Mouse (Mus musculus) NIH3T3 (cell line): ENCODE data around the gene Snx9.
A peak's percentile ranks its signal among the peaks of the same experiment; 100 is the strongest.

Source experiments
- DNase-seq: peaks from one replicate; pipeline ENCODE4 v3.0.0-alpha.2; 2012; ENCODE audit warnings: low read depth

Gene Snx9

GRCm38 (mm10) chr17:5845376-5845775 lies 4.2 kb downstream of the Snx9 start:
- DNase-seq = peak; percentile 50

DNA sequence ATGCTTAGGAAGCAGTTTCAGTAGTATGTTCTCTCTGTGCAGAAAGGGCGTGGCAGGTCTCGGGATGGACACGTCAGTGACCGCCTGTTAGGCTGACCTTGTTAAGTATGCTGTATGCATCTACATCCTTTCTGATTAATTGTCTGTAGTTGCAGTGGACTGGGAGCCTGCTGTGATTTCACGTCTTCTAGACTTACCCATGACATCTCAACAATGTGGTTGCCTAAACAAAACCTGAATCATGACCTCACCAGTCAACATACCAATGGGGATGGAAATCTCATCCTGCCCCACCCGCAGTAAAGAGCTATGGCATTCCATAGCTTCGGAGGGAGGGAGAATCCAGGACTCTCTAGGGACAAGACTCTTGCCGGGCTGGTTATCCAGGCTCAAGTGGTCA lies 5.0 kb downstream of the Snx9 start:
- peak; percentile 83 for DNase-seq

- DNase-seq = peak; percentile 33
These were observed 7.7 kb downstream of the Snx9 start for GRCm38 (mm10) chr17:5848706-5849415.

DNA sequence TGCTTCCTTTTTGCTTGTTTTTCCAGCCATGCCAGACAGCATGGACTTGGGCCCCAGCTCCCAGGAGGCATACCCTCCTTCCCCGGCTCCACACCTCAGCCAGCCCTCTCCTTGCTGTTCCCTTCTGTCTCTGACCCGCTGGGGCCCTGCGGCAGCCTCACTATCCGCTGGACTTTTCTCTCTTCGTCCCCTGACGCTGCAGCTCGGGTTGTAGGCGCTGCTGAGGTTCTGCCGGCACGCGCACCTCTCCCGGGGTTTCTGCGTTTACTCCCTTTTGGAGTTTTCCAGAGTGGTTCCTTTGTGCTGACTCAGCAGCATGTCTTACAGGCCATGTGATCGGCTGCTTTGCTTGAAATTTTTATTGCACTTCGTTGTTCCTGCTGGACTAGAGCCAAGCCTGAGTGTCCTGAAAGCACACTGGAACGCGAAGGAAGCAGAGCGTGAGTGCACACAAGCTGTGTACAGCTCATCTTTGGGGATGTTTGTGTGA lies 8.3 kb downstream of the Snx9 start:
- DNase-seq = peak; percentile 96

DNA sequence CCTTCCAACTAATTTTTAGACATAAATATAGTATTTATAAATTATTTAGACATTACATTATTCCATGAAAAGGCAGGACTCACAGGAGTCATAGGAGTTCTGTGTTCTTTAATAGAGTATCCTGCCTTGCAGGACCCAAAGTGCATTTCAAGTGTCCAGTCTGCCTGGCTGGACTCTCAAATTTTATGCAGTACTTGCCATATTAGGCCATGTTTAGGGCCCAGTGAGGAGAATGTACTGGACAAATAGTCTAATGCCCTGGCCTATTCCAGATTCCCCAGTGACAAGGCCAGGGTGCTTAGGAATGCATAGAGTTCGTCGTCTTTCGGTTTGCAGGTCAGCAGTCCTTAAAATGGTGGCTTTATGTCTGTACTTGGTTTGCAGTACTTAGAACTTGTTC lies 8.9 kb downstream of the Snx9 start:
- peak; percentile 30 for DNase-seq

- no peak for DNase-seq
These were observed 9.3 kb downstream of the Snx9 start for GRCm38 (mm10) chr17:5850476-5850875.

DNA sequence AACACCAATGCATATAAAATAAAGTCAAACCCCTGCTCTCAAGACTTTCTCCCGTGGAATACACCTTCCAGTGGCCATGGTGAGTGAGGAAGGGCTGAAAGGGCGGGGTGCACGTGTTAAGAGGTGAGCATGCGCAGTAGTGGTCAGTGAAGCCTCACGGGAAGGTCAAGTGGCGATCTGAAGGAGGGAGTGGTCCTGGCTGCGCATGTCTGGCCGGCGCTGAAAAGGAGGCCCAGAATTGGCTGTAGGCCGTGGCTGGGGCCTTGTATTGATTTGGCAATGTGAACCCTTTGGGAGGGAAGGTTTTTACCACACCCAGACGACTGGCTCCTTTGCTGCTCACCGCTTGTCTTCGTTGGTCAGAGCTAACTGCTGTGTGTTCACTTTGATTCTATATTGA lies 12.8 kb downstream of the Snx9 start:
- no peak for DNase-seq

- no peak for DNase-seq
These were observed 14.4 kb downstream of the Snx9 start for GRCm38 (mm10) chr17:5855560-5855959.

DNA sequence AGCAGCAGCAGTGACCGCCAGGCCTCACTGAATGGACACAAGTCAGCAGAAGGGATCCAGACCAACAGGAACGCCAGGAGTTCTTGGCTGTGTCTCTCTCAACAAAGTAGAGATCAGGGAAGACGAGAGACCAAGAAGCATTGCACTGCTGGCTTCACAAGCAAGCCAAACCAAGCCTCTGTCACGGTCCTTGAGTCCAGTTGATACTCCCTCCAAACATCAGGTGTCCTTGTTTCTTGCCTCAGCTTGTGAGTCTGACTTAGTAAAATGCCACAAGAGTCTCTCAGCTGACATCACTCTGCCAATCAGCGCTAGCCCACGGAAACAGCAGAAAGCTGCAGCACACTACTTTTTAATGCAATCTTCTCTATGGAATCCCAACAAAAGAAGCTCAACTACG lies 15.3 kb downstream of the Snx9 start:
- no peak for DNase-seq

DNA sequence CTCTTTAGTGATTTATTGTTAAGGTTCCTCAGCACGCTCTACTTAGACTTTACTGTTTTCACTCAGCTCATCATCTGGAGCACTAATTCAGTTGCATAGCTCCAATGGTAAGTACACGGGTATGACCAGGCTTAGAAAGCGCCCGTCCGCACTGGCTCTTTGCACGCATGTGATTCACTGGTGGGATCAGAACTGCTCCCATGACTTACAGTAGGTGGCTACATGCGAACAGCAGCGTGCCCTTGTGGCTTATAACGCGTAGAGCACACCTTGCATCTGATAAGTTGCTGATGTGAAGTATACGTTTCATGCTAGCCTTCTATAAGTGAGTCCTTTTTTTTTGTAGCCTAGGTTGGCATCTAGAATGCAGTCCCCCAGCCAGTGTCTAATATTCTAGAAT lies 16.1 kb downstream of the Snx9 start:
- no peak for DNase-seq

DNA sequence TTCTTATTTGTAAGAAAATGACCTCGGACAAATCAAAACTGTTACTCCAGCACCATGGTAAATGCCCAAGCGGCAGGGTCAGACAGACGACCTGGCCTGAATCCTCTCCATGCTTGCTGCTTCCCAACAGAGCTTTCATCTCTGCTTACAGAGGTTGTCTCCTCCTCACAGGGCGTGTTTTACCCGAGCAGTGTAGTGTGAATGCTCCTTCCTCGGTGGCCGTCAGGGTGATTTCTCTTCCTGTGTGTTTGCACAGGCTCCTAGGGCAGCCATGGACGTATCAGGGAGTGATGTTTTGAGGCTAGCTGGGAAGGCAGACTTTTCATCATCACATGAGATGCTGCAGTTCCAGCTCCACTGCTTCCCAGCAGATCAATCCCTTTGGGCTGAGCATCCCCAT lies 17.1 kb downstream of the Snx9 start:
- DNase-seq = no peak

GRCm38 (mm10) chr17:5862285-5862684 lies 21.2 kb downstream of the Snx9 start:
- no peak for DNase-seq

GRCm38 (mm10) chr17:5862869-5863268 lies 21.7 kb downstream of the Snx9 start:
- DNase-seq = no peak

DNA sequence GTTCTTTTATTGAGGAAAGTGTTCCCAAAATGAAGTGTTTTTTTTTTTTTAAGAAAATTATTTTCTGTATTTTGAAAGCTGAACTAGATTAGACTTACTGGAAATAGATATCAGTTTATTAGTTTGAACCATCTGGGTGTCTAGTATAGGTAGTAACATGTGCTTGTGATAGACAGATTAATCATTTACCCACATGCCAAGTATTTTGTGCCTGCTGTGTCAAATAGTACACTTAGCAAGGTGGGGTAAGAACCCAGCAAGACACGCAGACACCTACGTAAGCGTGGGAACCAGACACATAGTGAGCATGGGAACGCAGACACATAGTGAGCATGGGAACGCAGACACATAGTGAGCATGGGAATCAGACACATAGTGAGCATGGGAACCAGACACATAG lies 22.6 kb downstream of the Snx9 start:
- no peak for DNase-seq

- no peak for DNase-seq
These were observed 26.3 kb downstream of the Snx9 start for GRCm38 (mm10) chr17:5867456-5867855.

DNA sequence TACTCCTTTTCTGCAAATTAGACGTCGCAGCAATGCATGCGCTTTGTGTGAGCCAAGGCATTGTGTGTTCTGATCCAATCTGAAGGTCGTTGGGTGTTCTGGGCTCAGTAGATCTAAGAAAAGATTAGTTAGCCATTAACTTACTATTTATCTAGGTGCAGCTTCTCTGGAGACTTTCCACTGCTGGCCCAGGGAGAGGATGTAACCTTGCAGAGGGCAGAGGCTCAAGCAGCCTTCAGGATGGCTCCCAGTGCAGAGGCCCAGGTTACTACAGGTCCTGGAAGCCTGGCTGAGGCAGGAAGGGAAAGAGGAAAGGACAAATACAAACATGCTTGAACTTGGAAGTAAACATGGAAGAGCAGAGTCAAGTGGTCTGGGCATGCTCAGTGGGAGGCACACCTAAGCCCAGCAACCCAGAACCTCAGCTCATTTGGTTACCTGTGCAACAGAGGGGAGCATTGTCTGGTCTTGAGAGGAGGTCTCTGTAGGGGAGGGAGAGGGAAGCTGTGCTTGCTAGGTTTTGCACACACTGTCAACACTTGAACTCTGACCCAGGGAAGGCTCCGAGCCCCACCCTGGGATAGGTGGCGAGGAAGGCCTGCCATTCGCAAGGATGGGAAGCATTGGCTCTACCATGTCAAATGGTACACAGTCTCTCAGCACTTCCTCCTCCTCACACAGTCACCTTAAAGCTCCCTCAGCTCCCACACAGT lies 27.3 kb downstream of the Snx9 start:
- DNase-seq = no peak

DNA sequence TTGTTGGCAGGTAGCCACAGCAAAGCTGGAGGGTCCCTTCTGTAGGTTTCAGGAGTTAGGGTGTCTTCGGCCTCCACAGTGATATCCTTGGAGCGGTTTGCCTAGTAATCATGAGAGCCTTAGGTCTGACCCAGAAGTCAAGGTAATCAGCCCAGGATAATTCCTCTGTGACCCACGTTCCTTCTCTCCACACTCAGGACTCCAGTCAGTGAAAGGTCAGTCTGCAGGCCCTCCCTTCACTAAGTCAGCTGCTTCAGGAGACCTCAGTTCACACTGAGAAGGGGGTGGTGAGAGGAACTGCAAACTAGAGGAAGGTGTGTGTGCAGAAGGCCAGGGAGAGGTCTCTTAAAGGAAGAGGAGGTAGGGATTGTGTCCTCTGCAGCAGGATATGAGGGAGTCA lies 28.3 kb downstream of the Snx9 start:
- no peak for DNase-seq

DNA sequence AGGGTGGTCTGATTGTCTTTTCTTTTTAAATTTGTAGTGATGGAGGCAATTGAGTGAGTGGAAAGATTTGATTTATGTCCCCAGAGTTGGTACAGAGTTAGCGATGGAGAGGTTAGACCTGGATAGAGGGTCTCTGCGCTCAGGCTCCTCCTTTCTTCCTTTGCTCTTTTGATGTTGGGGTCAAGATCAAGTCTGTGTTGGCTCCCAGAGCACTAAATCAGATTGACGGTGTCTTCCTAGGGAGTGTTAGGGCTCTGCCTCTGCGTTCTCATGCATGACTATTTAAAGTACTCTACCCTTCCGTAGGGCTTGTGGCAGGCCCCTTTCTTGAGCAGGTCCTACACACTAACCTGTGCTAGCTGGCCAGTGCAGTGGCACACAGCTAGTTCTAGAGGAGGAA lies 28.9 kb downstream of the Snx9 start:
- no peak for DNase-seq

- DNase-seq = no peak
These were observed 29.6 kb downstream of the Snx9 start for GRCm38 (mm10) chr17:5870696-5871095.

- DNase-seq = peak; percentile 58
These were observed 31.4 kb downstream of the Snx9 start for GRCm38 (mm10) chr17:5872506-5872905.

DNA sequence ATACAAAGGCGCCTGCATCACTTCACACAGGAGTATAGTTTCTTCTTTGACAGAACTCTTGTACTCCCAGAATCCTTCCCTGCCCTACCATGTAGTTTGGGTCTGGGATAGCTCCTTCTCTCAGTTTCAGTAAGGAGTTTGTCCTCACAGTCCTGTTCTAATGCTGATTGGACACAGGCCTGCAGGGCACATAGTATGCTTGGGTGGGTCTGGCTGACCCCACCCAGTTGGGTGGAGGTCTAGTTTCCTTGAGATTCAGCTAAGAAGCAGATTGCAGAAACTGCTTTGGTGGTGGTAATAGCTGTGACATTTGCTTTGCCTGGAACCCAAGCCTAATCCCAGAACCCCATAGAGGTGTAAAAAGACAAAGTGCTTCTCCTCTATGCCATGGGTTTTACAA lies 33.4 kb downstream of the Snx9 start:
- DNase-seq = no peak

DNA sequence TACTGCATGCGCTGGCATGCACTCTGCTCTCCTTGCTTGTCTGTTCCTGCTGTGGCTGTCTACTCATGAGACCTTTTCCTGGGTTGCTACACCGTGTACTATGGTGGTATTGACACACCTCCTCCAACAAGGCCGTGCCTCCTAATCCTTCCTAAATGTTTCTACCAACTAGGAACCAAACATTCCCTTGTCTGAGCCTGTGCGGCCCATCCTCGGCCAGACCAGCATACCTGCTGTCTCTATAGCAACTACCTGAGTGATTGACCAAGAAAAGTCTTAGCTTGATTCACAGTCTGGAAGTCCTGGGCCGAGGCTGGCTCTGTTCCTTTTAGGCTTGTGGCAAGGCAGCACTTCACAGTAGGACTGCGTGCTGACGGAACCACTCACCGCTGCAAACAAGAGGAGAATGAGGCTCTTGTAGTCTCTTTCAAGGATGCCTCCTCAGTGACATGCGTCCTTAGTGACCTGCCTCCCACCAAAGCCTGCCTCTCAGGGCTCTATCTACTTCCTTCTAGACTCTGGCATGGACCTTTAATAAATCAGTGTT lies 36.6 kb downstream of the Snx9 start:
- DNase-seq = no peak

DNA sequence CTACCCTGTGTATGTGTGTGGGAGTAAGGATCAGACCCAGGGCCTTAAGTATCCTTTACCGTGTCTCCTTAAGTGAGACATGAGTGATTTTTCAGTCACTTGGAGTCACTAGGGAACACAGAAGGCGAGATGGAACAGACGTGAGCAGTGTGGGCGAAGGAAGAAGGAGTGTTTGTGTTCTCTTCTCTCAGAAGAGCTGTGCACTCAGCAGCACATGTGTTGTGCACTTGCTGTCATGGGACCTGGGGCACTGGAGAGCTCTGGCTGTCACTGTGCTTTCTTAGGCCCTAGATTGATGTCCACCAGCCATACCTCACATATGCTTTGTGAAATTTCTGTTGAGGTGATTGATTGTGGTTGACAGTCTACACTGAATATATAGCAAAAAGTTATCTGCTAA lies 37.7 kb downstream of the Snx9 start:
- no peak for DNase-seq
